Mouse (Mus musculus) lung, postnatal 0 days (tissue): ENCODE results near the gene Grin1.

Experiments used
- CTCF ChIP-seq: IDR thresholded peaks from 2 replicates; pipeline ENCODE4 v1.5.1; 2016; ENCODE audit warnings: antibody characterized with exemption, mild to moderate bottlenecking
- EP300 ChIP-seq: IDR thresholded peaks from 2 replicates; pipeline ENCODE4 v1.6.1; 2016; ENCODE audit warnings: antibody characterized with exemption, mild to moderate bottlenecking, control low read depth

- no peak for TF ChIP-seq CTCF
- TF ChIP-seq EP300 = no peak
Observed at GRCm38 (mm10) chr2:25356208-25357079, 37.5 kb upstream of the Grin1 start, which contains the start of gene Dpp7.
